Mouse (Mus musculus) cerebellum, postnatal 14 days (tissue): ENCODE data around the gene Vsig8.
A peak's percentile ranks its signal among the peaks of the same experiment; 100 is the strongest.

Source experiments
- DNase-seq, 2 experiments: peaks; one replicate each; pipeline ENCODE4 v3.0.0; 2021; ENCODE audit warnings: mixed read lengths in 2 of 2

Vsig8 gene

GRCm38 (mm10) chr1:172593956-172594355 lies 38.2 kb downstream of the Vsig8 start:
- no peak for DNase-seq

DNA sequence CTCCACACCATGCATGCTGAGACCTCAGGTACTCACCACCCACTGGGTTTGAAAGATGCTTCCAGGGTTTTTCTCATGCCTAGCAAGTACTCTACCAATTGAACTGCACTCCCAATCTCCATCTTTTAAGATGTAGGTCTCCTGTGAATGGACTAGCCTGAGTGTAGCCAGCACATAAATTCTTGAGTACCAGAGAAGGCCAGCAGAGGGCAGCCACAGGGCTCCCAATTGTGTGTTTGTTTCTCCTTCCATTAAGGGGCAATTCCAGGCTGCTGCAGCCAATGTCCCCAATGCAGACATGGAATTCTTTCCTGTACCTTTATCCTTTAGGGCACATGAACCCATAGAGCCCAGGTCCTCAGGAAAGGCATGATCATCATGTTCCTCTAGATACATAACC lies 38.8 kb downstream of the Vsig8 start:
- DNase-seq = peak; percentile 71 to 78

- no peak for DNase-seq
These were observed 46.6 kb downstream of the Vsig8 start, which contains the start of gene Fcrl6 for GRCm38 (mm10) chr1:172602326-172602725. Gene Fcrl6, minus strand, starts transcription at chr1:172602551.

DNA sequence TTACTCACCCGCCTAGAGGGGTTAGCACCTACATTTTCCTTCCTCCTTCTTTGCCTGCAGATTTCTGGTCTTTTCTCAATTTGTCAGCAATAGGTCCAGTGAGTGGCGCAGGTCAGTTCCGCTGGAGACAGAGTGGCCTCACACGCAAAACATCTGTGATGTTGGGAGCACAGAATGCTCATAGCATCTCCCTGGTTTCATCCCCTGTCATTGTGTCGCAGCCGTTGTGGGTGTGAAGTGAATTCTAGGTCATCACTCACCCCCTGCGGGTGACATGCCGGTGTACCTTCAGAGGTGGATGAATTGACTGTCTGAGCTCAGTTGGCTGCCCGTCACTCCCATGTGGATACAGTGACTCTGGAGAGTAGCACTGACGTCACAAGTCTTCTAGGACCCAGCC lies 55.6 kb downstream of the Vsig8 start:
- no peak for DNase-seq

DNA sequence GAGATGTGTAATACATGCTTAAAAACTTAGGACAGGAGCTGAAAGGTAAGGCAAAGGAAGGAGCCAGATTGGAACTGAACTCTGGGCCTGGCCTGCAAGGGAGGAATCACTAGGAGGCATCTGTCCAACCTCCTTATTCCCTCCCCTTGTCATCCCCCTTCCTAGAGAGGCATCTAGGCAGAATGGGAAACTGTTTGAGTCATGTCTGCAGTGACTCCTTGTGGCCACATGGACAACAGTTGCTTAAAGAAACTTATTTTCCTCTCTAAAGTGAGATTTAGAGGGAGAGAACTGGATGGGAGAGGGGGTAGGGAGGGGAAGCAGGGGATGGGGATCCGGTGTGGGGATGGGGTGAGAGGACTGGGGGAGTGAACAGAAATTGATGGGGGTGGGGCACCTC lies 57.0 kb downstream of the Vsig8 start:
- no peak for DNase-seq
